Mouse (Mus musculus) left cerebral cortex, postnatal 25 days (tissue): ENCODE results near the gene Cd79b. TPM values are rescaled to one million over a fixed set of nuclear protein-coding genes. Genes with fewer than 3 reads are reported as not detected.

Experiments
- DNase-seq, 2 experiments: peaks; one replicate each; pipeline ENCODE4 v3.0.0; 2022; ENCODE audit warnings: low spot score in 2 of 2, mixed read lengths in 1 of 2
- intact Hi-C: fragments of 180-260 bp; cut with DNase I; formaldehyde crosslinking; loops from one replicate; pipeline ENCODE4 v1.15.1; 2025
- total RNA-seq, 2 experiments: library from RNA; stranded (reverse); gene quantifications; 2 replicates each; pipeline ENCODE4 v1.2.3; 2021

Cd79b gene
- total RNA-seq, 2 experiments from 2014 or later = 0.32 TPM; not detected in 1

GRCm38 (mm10) chr11:106325566-106326206 lies 11.1 kb upstream of the Cd79b start:
- intact Hi-C loops = loop anchor here (1.0 to 2.0 kb wide), 2 partner anchors 22 to 67 kb away; no protein-coding TSS in a partner anchor

GRCm38 (mm10) chr11:106324858-106325257 lies 10.3 kb upstream of the Cd79b start:
- intact Hi-C loops = no loop called here
- DNase-seq = no peak

More at GRCm38 (mm10) chr11:106325566-106326206, 11.1 kb upstream of the Cd79b start:
- DNase-seq = peak; percentile 51 to 72

DNA sequence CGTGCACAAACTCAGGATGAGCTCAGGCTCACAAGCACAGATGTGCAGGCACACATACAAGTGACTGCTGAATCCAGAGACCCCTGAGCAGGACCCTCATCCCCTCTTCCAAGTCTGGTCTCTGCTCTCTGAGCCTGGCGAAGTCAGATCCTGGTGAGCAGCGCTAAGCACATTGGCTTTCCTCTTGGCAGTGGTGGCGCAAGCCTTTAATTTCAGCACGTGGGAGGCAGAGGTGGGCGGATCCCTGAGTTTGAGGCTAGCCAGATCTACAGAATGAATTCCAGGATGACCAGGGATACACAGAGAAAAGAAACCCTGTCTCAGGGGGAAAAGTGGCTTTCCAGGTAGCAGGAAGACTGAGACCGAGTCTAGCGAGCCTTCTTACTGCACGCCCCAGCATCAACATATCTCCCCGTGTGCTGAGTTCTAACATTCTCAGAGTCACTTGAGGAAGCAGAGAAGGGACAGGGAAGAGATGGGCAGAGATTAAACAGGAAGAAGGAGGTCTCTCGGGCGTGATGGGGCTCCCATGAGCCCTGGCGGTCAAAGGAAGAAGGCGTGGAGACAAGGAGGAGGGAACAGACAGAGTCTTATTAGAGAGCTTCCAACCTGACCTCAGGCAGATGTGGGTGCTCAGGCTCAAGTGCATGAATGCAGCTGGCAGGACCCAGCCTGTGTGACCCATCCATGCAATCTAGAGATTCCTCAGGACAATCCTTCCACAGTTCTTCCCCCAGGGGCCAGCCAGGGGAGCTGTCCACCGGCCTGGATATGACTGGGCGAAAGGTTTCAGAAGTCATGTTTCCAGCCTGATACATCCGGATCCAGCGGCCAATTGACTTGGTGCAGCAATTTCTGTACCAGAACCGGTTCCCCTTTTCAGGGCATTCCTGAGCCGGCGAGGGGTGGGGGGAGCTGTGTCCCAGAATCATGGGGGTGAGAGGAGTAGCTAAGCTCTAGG lies 4.1 kb upstream of the Cd79b start:
- peak; percentile 11 to 64 for DNase-seq
- intact Hi-C loops = no loop called here

DNA sequence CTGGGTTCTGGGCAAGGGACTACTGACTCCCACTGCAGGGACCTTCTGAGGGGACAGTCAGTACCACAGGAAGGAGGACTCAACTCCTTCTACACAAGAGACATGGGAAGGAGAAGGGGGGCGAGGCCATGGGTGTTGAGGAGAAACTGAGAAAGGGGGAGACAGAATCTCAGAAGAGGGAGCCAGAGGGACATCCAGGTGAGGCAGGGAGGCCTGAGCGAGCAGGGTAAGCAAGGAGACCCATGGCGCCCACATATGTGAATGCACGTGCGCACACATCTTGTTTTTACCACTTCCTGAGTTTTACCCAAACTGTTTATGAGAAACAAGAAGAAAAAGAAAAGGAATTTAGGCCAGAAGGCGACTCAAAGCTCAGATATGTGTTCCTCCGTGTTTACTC lies 3.2 kb upstream of the Cd79b start:
- intact Hi-C loops = no loop called here
- DNase-seq = no peak

GRCm38 (mm10) chr11:106316416-106316815 lies 1.9 kb upstream of the Cd79b start:
- DNase-seq = no peak
- intact Hi-C loops = no loop called here

DNA sequence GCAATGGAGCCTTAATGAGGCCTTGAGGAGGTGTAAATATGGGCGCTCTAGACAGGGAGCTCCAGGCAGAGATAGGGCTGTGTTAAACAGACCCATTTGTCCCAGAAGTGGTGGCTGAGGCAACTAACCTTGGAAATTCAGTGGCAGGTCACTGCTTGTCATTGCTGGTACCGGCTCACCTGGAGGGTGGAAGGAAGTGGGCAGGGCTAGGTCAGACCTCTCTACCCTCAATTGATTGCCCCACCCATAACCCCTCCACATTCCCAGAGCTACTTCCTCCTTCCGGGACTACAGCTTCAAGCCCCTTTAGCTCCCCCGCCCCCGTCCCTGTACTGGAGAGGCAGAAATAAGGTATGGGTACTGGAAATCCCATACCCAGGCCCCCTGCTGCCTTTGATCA lies 1.0 kb downstream of the Cd79b start:
- intact Hi-C loops = no loop called here
- no peak for DNase-seq

- DNase-seq = peak in 1 of 2 experiments; percentile 17
- intact Hi-C loops = no loop called here
These were observed 4.4 kb downstream of the Cd79b start for GRCm38 (mm10) chr11:106310123-106310522.

DNA sequence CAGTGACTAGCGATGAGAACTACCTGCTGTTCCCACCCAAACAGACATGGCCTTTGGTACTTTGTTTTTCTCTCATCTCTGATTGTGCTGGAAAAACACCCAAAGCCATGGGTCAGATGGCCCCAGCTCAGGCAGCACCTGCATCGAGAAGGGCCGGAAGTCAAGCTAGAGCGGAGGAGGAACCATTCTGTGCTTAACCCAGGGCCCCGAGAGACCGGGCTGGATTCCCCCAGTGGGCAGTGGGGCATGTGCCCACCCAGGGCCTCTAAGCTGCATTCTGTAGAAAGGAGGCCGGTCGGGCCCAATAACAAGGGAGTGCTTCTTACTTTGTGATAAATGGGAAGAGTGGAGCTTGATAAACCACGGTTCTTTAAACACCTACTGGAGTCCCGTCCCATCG lies 6.4 kb downstream of the Cd79b start:
- DNase-seq = no peak
- intact Hi-C loops = no loop called here

DNA sequence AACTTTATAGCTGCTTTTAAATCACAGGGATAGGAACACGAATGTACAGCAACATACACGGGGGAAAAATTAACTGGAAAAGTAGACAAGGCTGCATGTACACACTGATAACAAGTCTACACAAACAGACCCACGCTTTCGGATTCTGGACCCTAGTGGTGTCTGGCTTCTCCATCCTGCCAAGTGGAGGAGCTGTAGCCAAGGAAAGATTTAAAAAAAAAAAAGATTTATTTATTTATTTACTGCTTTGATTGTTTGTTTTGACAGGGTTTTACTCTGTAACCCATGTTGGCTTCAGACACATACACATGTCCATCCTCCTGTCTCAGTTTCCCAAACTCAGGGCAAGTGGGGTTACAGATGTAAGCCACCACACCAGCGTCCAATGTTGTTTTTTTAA lies 7.1 kb downstream of the Cd79b start:
- no peak for DNase-seq
- intact Hi-C loops = no loop called here

- intact Hi-C loops = no loop called here
- DNase-seq = no peak
These were observed 7.8 kb downstream of the Cd79b start for GRCm38 (mm10) chr11:106306758-106307157.

DNA sequence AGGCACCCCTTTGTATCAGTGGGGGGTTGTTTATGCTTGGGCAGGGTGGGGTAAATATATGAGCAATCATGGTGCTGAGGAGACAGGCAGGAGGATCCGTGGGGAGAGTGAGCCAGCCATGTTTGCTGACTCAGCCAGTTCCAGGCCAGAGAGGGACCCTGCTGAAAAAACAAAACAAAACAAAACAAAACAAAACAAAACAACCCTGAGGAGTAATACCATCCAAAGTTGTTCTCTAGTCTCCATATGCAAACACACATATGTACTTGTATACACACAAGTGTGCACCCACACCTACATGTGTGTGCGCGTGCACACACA lies 8.5 kb downstream of the Cd79b start:
- intact Hi-C loops = no loop called here
- no peak for DNase-seq

GRCm38 (mm10) chr11:106305348-106306064 lies 9.1 kb downstream of the Cd79b start:
- no peak for DNase-seq
- intact Hi-C loops = no loop called here

DNA sequence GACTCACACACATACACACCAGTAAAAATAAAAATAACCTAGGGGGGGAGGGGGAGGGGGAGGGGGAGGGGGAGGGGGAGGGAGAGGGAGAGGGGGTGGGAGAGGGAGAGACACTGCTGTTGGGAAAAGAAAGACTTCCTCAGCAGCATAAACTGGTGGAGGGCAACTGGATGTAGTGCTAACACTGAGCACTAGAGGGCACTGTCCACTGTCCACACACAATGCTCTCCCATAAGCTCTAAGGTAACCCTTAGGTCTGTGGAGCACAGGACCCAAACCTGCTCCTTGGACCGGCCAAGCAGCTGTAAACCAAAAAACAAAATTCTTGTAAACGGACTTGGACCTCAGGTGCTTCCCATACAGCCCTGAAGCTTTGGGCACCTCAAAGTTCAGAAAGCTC lies 11.9 kb downstream of the Cd79b start:
- intact Hi-C loops = loop anchor here (1.0 to 5.0 kb wide), 3 partner anchors 24 to 90 kb away; partner anchors contain the start of gene Prr29
- DNase-seq = peak in 1 of 2 experiments; percentile 28

DNA sequence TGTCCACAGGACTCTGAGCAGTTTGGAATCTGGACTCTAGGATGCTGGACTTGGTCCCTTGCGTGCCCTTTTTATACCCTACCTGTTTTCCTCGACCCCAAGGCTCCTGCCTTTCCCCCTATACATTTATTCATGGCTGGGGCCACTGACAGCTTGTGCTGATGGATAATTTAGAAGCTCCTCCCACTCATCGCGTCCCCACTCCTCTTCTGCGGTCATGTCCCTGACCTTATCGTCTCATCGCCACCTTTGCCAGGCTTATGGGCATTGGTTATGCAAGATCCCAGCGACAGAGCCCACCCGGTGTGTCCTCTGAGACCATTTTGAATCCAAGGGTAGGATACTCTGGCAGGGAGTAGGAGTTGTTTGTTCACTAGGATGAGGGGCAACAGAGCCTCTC lies 12.8 kb downstream of the Cd79b start, which contains the start of gene Gh:
Gh (minus strand) TSS at position 101 of the 400 bp plus-strand sequence.
- DNase-seq = no peak
- intact Hi-C loops = loop anchor here (5.0 kb wide), 2 partner anchors 66 to 91 kb away; partner anchors contain the start of gene Prr29

- intact Hi-C loops = no loop called here
- DNase-seq = no peak
These were observed 22.7 kb downstream of the Cd79b start for GRCm38 (mm10) chr11:106291861-106292260.

DNA sequence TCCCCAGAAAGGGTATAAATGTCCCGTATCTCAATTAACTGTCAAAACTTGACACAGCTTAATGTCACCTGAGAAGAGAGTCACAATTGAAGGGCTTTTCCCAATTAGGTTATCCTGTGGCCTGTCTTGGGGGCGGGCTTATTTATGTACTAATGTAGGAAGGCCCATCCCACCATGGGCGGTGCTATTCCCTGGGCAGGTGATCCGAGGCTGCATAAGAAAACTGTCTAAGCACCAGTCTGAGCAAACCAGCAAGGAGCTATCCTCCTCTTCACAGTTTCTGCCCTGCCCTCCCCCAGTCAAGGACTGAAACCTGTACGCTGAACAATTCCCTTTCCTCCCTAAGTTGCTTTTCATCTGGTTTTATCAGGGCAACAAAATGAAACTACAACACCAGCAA lies 24.2 kb downstream of the Cd79b start:
- intact Hi-C loops = no loop called here
- DNase-seq = no peak

- DNase-seq = no peak
These were observed 25.2 kb downstream of the Cd79b start for GRCm38 (mm10) chr11:106289369-106289768.

DNA sequence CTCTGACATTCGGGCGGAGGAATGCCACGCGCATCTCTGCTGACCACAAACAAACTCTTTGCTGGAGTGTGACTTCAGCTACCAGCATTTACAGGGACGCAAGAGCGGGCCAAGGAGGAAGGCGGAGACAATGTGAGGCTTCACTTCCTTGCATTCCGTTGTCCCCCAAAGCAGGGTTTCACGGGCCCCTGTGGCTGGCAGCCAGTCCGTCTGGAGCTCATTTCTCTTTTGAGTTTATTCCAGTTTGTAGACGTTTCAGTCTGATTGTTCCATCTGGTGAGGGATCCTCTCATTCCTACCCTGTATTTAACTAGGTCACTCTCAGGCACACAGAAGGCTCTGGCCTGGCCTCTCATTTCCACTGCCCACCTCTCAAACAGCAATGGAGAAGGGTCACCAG lies 27.6 kb downstream of the Cd79b start:
- intact Hi-C loops = no loop called here

More at GRCm38 (mm10) chr11:106289369-106289768, 25.2 kb downstream of the Cd79b start:
- intact Hi-C loops = no loop called here

DNA sequence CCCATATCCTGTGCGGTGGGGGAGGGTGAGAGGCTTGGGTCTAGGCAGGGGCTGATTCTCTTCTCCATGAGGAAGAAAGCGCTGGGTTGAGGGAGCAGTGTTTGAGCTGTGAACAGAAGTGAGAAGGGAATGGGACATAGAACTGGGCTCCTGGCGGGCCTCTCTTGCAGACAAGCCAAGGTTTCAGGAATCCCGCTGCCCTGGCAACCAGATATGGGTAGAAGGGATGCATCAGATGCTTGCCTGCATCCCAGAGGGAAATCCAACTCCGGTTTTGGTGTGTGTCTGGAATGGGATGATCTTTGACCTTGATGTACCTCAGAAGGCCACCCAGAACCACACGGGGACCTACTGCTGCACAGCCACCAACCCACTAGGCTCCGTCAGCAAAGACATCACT lies 28.4 kb downstream of the Cd79b start:
- DNase-seq = no peak
- intact Hi-C loops = no loop called here

More for the DNA sequence above, 27.6 kb downstream of the Cd79b start:
- DNase-seq = no peak

GRCm38 (mm10) chr11:106284126-106284525 lies 30.4 kb downstream of the Cd79b start:
- intact Hi-C loops = no loop called here
- DNase-seq = no peak
